Mouse (Mus musculus) liver, postnatal 0 days (tissue): ENCODE data around the gene Abtb1.

Experiments used
- CTCF ChIP-seq: sonication (generic); IDR thresholded peaks from 2 replicates; pipeline ENCODE4 v1.5.1; 2016; ENCODE audit warnings: antibody characterized with exemption, low read depth
- EP300 ChIP-seq: IDR thresholded peaks from 2 replicates; pipeline ENCODE4 v1.6.1; 2016; ENCODE audit warnings: antibody characterized with exemption, low read depth, mild to moderate bottlenecking

- TF ChIP-seq CTCF (no peak), EP300 (no peak)
Observed at GRCm38 (mm10) chr6:88871546-88871945, 29.8 kb upstream of the Abtb1 start.
